Mouse (Mus musculus) CH12.LX (cell line): Measurements from ENCODE around the gene Fdx1l. TPM values are rescaled to one million over a fixed set of nuclear protein-coding genes. Genes with fewer than 3 reads are reported as not detected.

Experiments used
- DNase-seq: peaks from one replicate; pipeline ENCODE4 v3.0.0-alpha.2; 2013; ENCODE audit errors: extremely low read depth
- H3K27ac ChIP-seq: 2 replicates; pipeline ENCODE4 v1.5.1; 2012; ENCODE audit warnings: low read depth, mild to moderate bottlenecking, control low read depth, moderate library complexity; ENCODE audit not compliant: insufficient read depth
- H3K27me3 ChIP-seq: replicated peaks from 2 replicates; pipeline ENCODE3; 2012; ENCODE audit warnings: inconsistent platforms
- H3K36me3 ChIP-seq, 2 experiments: replicated peaks in 1 of 2; 2 replicates each; pipeline versions ENCODE3 to v1.6.1; 2012; ENCODE audit warnings: inconsistent platforms in 1 of 2, low read length in 1 of 2, mild to moderate bottlenecking in 1 of 2, mixed read lengths in 1 of 2, moderate library complexity in 1 of 2; ENCODE audit not compliant: control insufficient read depth in 1 of 2, insufficient read depth in 1 of 2
- H3K4me1 ChIP-seq, 2 experiments: 2 replicates each; pipeline ENCODE4 v1.6.1; 2012; ENCODE audit warnings: inconsistent platforms in 1 of 2, moderate library complexity in 1 of 2; ENCODE audit not compliant: insufficient read depth in 2 of 2, control insufficient read depth in 1 of 2
- H3K4me2 ChIP-seq: 2 replicates; pipeline ENCODE4 v1.6.1; 2012; ENCODE audit warnings: low read depth, mild to moderate bottlenecking, control low read depth; ENCODE audit not compliant: poor library complexity, insufficient read depth, severe bottlenecking
- H3K4me3 ChIP-seq, 3 experiments: fragments of 150-350 bp in 1 of 3; sonication (generic) in 1 of 3; replicated peaks in 1 of 3; 2 replicates each; pipeline versions ENCODE3 to v1.5.1; 2011 to 2012; ENCODE audit warnings: low read depth in 2 of 3, low read length in 2 of 3, mild to moderate bottlenecking in 2 of 3, moderate library complexity in 2 of 3, control low read depth in 1 of 3, improper control_type of control experiment in 1 of 3, inconsistent platforms in 1 of 3, mixed read lengths in 1 of 3; ENCODE audit not compliant: poor library complexity in 1 of 3
- H3K79me2 ChIP-seq: replicated peaks from 2 replicates; pipeline ENCODE4 v1.6.1; 2012; ENCODE audit warnings: mild to moderate bottlenecking, moderate library complexity; ENCODE audit not compliant: control insufficient read depth, poor library complexity, insufficient read depth, severe bottlenecking; ENCODE audit errors: extremely low read depth
- H3K9ac ChIP-seq: 2 replicates; pipeline ENCODE4 v1.6.1; 2012; ENCODE audit warnings: low read depth, mild to moderate bottlenecking, control low read depth, moderate library complexity; ENCODE audit not compliant: insufficient read depth
- H3K9me3 ChIP-seq: replicated peaks from 2 replicates; pipeline ENCODE3; 2012; ENCODE audit warnings: low read length, inconsistent platforms, mixed read lengths
- BHLHE40 ChIP-seq: IDR thresholded peaks from 2 replicates; pipeline ENCODE4 v1.6.1; 2011; ENCODE audit warnings: mild to moderate bottlenecking, low read depth, low read length, improper control_type of control experiment
- CHD1 ChIP-seq: IDR thresholded peaks from 2 replicates; pipeline ENCODE4 v1.6.1; 2012; ENCODE audit warnings: low read depth, low read length, improper control_type of control experiment, inconsistent platforms
- CHD2 ChIP-seq: IDR thresholded peaks from 2 replicates; pipeline ENCODE4 v1.6.1; 2011; ENCODE audit warnings: low read length, improper control_type of control experiment
- CTCF ChIP-seq, 2 experiments: IDR thresholded peaks in 1 of 2; conservative IDR thresholded peaks in 1 of 2; 2 replicates each; pipeline ENCODE4 v1.5.1; 2011 to 2012; ENCODE audit warnings: low read depth in 2 of 2, low read length in 2 of 2, improper control_type of control experiment in 1 of 2, inconsistent platforms in 1 of 2, mild to moderate bottlenecking in 1 of 2, moderate library complexity in 1 of 2
- E2F4 ChIP-seq: IDR thresholded peaks from 2 replicates; pipeline ENCODE4 v1.6.1; 2011; ENCODE audit warnings: low read depth, low read length, improper control_type of control experiment; ENCODE audit not compliant: insufficient replicate concordance
- ELF1 ChIP-seq: IDR thresholded peaks from 2 replicates; pipeline ENCODE4 v1.6.1; 2014; ENCODE audit warnings: low read depth, mild to moderate bottlenecking, inconsistent platforms, low read length, improper control_type of control experiment
- EP300 ChIP-seq: IDR thresholded peaks from 2 replicates; pipeline ENCODE4 v1.6.1; 2011; ENCODE audit warnings: low read length, improper control_type of control experiment
- ETS1 ChIP-seq: conservative IDR thresholded peaks from 2 replicates; pipeline ENCODE4 v1.6.1; 2012; ENCODE audit warnings: low read depth, mild to moderate bottlenecking, inconsistent platforms, low read length, improper control_type of control experiment, moderate library complexity
- HCFC1 ChIP-seq: IDR thresholded peaks from 2 replicates; pipeline ENCODE4 v1.6.1; 2012; ENCODE audit warnings: low read depth, mild to moderate bottlenecking, inconsistent platforms, low read length, improper control_type of control experiment
- IRF4 ChIP-seq: IDR thresholded peaks from 2 replicates; pipeline ENCODE4 v1.6.1; 2014; ENCODE audit warnings: low read depth, mild to moderate bottlenecking, inconsistent platforms, low read length, improper control_type of control experiment
- JUN ChIP-seq: IDR thresholded peaks from 2 replicates; pipeline ENCODE4 v1.6.1; 2011; ENCODE audit warnings: low read depth, mild to moderate bottlenecking, low read length, improper control_type of control experiment, moderate library complexity; ENCODE audit not compliant: insufficient read depth
- KAT2A ChIP-seq: IDR thresholded peaks from 2 replicates; pipeline ENCODE4 v1.6.1; 2012; ENCODE audit warnings: low read length, improper control_type of control experiment, inconsistent platforms; ENCODE audit not compliant: insufficient replicate concordance
- MAX ChIP-seq: IDR thresholded peaks from 2 replicates; pipeline ENCODE4 v1.6.1; 2011; ENCODE audit warnings: low read length, improper control_type of control experiment
- MEF2A ChIP-seq: IDR thresholded peaks from 2 replicates; pipeline ENCODE4 v1.6.1; 2014; ENCODE audit warnings: low read depth, mild to moderate bottlenecking, inconsistent platforms, low read length, improper control_type of control experiment, borderline replicate concordance
- MXI1 ChIP-seq: IDR thresholded peaks from 2 replicates; pipeline ENCODE4 v1.6.1; 2011; ENCODE audit warnings: mild to moderate bottlenecking, low read depth, low read length, improper control_type of control experiment
- MYC ChIP-seq: IDR thresholded peaks from 2 replicates; pipeline ENCODE4 v1.6.1; 2011; ENCODE audit warnings: low read depth, mild to moderate bottlenecking, improper control_type of control experiment, low read length
- NELFE ChIP-seq: IDR thresholded peaks from 2 replicates; pipeline ENCODE4 v1.6.1; 2011; ENCODE audit warnings: low read depth, low read length, improper control_type of control experiment
- NRF1 ChIP-seq: IDR thresholded peaks from 2 replicates; pipeline ENCODE4 v1.6.1; 2014; ENCODE audit warnings: low read depth, mild to moderate bottlenecking, inconsistent platforms, low read length, improper control_type of control experiment, moderate library complexity
- PAX5 ChIP-seq: IDR thresholded peaks from 2 replicates; pipeline ENCODE4 v1.6.1; 2012; ENCODE audit warnings: low read length, inconsistent platforms, mixed read lengths
- POLR2A ChIP-seq: IDR thresholded peaks from 2 replicates; pipeline ENCODE4 v1.6.1; 2011; ENCODE audit warnings: low read depth, mild to moderate bottlenecking, improper control_type of control experiment, low read length
- POLR2AphosphoS2 ChIP-seq: IDR thresholded peaks from 2 replicates; pipeline ENCODE4 v1.6.1; 2011; ENCODE audit warnings: low read depth, low read length, improper control_type of control experiment
- RAD21 ChIP-seq: IDR thresholded peaks from 2 replicates; pipeline ENCODE4 v1.6.1; 2011; ENCODE audit warnings: low read depth, mild to moderate bottlenecking, low read length, improper control_type of control experiment, moderate library complexity
- RCOR1 ChIP-seq: conservative IDR thresholded peaks from 2 replicates; pipeline ENCODE4 v1.6.1; 2012; ENCODE audit warnings: low read depth, mild to moderate bottlenecking, inconsistent platforms, low read length, improper control_type of control experiment
- SIN3A ChIP-seq: IDR thresholded peaks from 2 replicates; pipeline ENCODE4 v1.6.1; 2012; ENCODE audit warnings: low read length, improper control_type of control experiment, inconsistent platforms
- SMC3 ChIP-seq: IDR thresholded peaks from 2 replicates; pipeline ENCODE4 v1.6.1; 2011; ENCODE audit warnings: low read depth, low read length, improper control_type of control experiment
- TCF12 ChIP-seq: IDR thresholded peaks from 2 replicates; pipeline ENCODE4 v1.6.1; 2014; ENCODE audit warnings: low read depth, mild to moderate bottlenecking, inconsistent platforms, low read length, improper control_type of control experiment
- UBTF ChIP-seq: IDR thresholded peaks from 2 replicates; pipeline ENCODE4 v1.6.1; 2012; ENCODE audit warnings: low read depth, mild to moderate bottlenecking, inconsistent platforms, low read length, improper control_type of control experiment, moderate library complexity
- ZMIZ1 ChIP-seq: IDR thresholded peaks from 2 replicates; pipeline ENCODE4 v1.6.1; 2012; ENCODE audit warnings: low read depth, mild to moderate bottlenecking, inconsistent platforms, low read length, improper control_type of control experiment
- dilution Hi-C: fragments of 300-500 bp; cut with MboI; formaldehyde crosslinking; loops from 2 replicates; pipeline ENCODE4 v1.14.3; 2020; ENCODE audit warnings: low sequenced_read_pairs; ENCODE audit not compliant: extremely low pct_unique_long_range_greater_than_20kb, extremely low pct_ligation_motif_present
- in situ Hi-C: fragments of 300-500 bp; cut with MboI; formaldehyde crosslinking; loops from 3 replicates; pipeline ENCODE4 v1.14.3; 2019; ENCODE audit warnings: low sequenced_read_pairs, low pct_ligation_motif_present, low pct_unique_long_range_greater_than_20kb, mixed read lengths
- polyA plus RNA-seq: library from polyadenylated mRNA; unstranded; fragments of >175 nt; gene quantifications from 2 replicates; pipeline ENCODE4 v1.2.1, GENCODE M21; 2012; ENCODE audit warnings: low read depth; ENCODE audit not compliant: insufficient read length
- total RNA-seq, 2 experiments: library from RNA; depleted of rRNA; stranded (reverse); fragments of 300-350 nt in 1 of 2; fragments of >200 nt in 1 of 2; gene quantifications; 2 replicates each; pipeline ENCODE4 v1.2.3; 2012 to 2014

Gene Fdx1l
- total and polyA plus RNA-seq, 3 experiments = 70.8 to 105 (median 79.7) TPM

GRCm38 (mm10) chr9:21030055-21030600, 43.3 kb downstream of the Fdx1l start:
- TF ChIP-seq CHD2 = no peak
- TF ChIP-seq NRF1 = peak; percentile 64
- peak; percentile 19; the same call in 1 of the 2 replicates for TF ChIP-seq MXI1
- peak; percentile 40; the same call in 1 of the 2 replicates for TF ChIP-seq BHLHE40
- TF ChIP-seq, all 38 proteins: peak for 3
- H3K27me3 ChIP-seq = no peaks in the 10 kb centered on the region
- peaks cover 7% of the 10 kb centered on the region for H3K79me2 ChIP-seq
- dilution Hi-C loops = no loop called here
- H3K9ac ChIP-seq = peak overlapping the region; percentile 28; the same call in 1 of the 2 replicates
- peaks cover 14 to 57% of the 10 kb centered on the region in 2 experiments for H3K4me1 ChIP-seq
- DNase-seq = no peak
- H3K9me3 ChIP-seq = no peaks in the 10 kb centered on the region
- peak overlapping the region; percentile 87 for H3K4me2 ChIP-seq
- H3K36me3 ChIP-seq = peaks cover 38 to 42% of the 10 kb centered on the region in 2 experiments
- H3K27ac ChIP-seq = peak overlapping the region; percentile 81
- in situ Hi-C loops = loop anchor here (5.0 kb wide), 1 partner anchor 97 kb away; no protein-coding TSS in a partner anchor
- peak overlapping the region; percentile 34 to 40 (median 36) for H3K4me3 ChIP-seq

GRCm38 (mm10) chr9:21029291-21030054, 43.9 kb downstream of the Fdx1l start, which contains the start of gene Icam4:
Gene Icam4 (plus strand): TSS chr9:21029373.
- no peaks in the 10 kb centered on the region for H3K9me3 ChIP-seq
- H3K36me3 ChIP-seq = peaks cover 42 to 45% of the 10 kb centered on the region in 2 experiments
- H3K27me3 ChIP-seq = no peaks in the 10 kb centered on the region
- H3K27ac ChIP-seq = peak within 1 kb of the TSS; percentile 81
- peaks cover 13 to 55% of the 10 kb centered on the region in 2 experiments for H3K4me1 ChIP-seq
- dilution Hi-C loops = no loop called here
- H3K9ac ChIP-seq = peak within 1 kb of the TSS; percentile 28; the same call in 1 of the 2 replicates
- peaks cover 8% of the 10 kb centered on the region for H3K79me2 ChIP-seq
- DNase-seq = peak; percentile 80
- in situ Hi-C loops = loop anchor here (5.0 kb wide), 2 partner anchors 43 to 98 kb away; partner anchors contain the start of genes Fdx1l and Gm49373
- peak within 1 kb of the TSS; percentile 87 for H3K4me2 ChIP-seq
- peak within 1 kb of the TSS; percentile 36 to 43 (median 40) for H3K4me3 ChIP-seq
- TF ChIP-seq ELF1 (peak; percentile 36; the same call in 1 of the 2 replicates), MXI1 (peak; percentile 82), CHD1 (peak; percentile 41; the same call in 1 of the 2 replicates), CTCF (conservative IDR thresholded peaks at IDR 0.05 in 1 of 2, IDR thresholded peaks at IDR 0.05 in 1 of 2; ENCODE audit: low read depth in 2 of 2, low read length in 2 of 2) (peak in 1 of 2 experiments; percentile 88; a peak in 2 of 4 replicates), E2F4 (0 out of 2 replicates have a peak, but pooled peaks have one; percentile 22), MEF2A (peak; percentile 61; the same call in 1 of the 2 replicates), UBTF (no peak; the same call in 1 of the 2 replicates), SMC3 (peak; percentile 75), ZMIZ1 (peak; percentile 67; the same call in 1 of the 2 replicates), MYC (no peak), NELFE (peak; percentile 38; the same call in 1 of the 2 replicates), EP300 (no peak), POLR2A (no peak; the same call in 1 of the 2 replicates), PAX5 (no peak), JUN (no peak), TCF12 (peak; percentile 47), HCFC1 (peak; percentile 31), KAT2A (no peak), IRF4 (0 out of 2 replicates have a peak, but pooled peaks have one; percentile 40), MAX (peak; percentile 31), NRF1 (0 out of 2 replicates have a peak, but pooled peaks have one; percentile 53), POLR2AphosphoS2 (peak; percentile 96), RCOR1 (0 out of 2 replicates have a peak, but pooled peaks have one; percentile 21), ETS1 (no peak), RAD21 (peak; percentile 71), SIN3A (peak; percentile 88)
